Mouse (Mus musculus) urinary bladder, postnatal 4 days (tissue): ENCODE measurements at regions not wholly inside any gene's neighbourhood (a gene's known extent, or its start where the extent isn't known, plus 50 kb on each side); places are given as distances from the start of the nearest gene placed in this dataset.

Source experiments
- DNase-seq, 2 experiments: peaks; one replicate each; pipeline ENCODE4 v3.0.0; 2021 to 2022; ENCODE audit warnings: low spot score in 2 of 2

- no peak for DNase-seq
These were observed 78.8 kb upstream of the Herc3 start for GRCm38 (mm10) chr6:58752496-58752895.

GRCm38 (mm10) chr6:58756309-58757015 is 74.8 kb upstream of the Herc3 start:
- DNase-seq, result no peak

- no peak for DNase-seq
These were observed 73.9 kb upstream of the Herc3 start for GRCm38 (mm10) chr6:58757339-58757738.

GRCm38 (mm10) chr6:58770654-58771218 is 60.5 kb upstream of the Herc3 start:
- peak; percentile 19 to 66 for DNase-seq

GRCm38 (mm10) chr6:58772014-58772413 is 59.3 kb upstream of the Herc3 start:
- DNase-seq, result no peak
